Mouse (Mus musculus) embryonic facial prominence, embryonic 11.5 days (tissue): ENCODE data around the gene Jag2. TPM values are rescaled to one million over a fixed set of nuclear protein-coding genes. Genes with fewer than 3 reads are reported as not detected.

Source experiments
- ATAC-seq: fragments of 200-750 bp; cut with Nextera tagmentation; replicated peaks from 2 replicates; pipeline ENCODE4 v1.8.0; 2017; ENCODE audit warnings: low read depth; ENCODE audit not compliant: insufficient number of reproducible peaks, low FRiP score, low TSS enrichment
- DNase-seq: peaks from one replicate; pipeline ENCODE4 v3.0.0-alpha.2; 2015; ENCODE audit warnings: low spot score
- H3K27ac ChIP-seq: fragments of 300-500 bp; sonication (generic); replicated peaks from 2 replicates; pipeline ENCODE4 v1.5.1; 2014; ENCODE audit warnings: mild to moderate bottlenecking, low read depth, low read length, control low read depth
- H3K27me3 ChIP-seq: fragments of 300-500 bp; sonication (generic); 2 replicates; pipeline ENCODE4 v1.6.1; 2014; ENCODE audit warnings: mild to moderate bottlenecking, low read length, moderate library complexity, mixed read lengths; ENCODE audit not compliant: control insufficient read depth, insufficient read depth
- H3K36me3 ChIP-seq: fragments of 300-500 bp; sonication (generic); replicated peaks from 2 replicates; pipeline ENCODE4 v1.6.1; 2014; ENCODE audit warnings: low read depth, mild to moderate bottlenecking, low read length, moderate library complexity, mixed read lengths; ENCODE audit not compliant: control insufficient read depth, insufficient read depth
- H3K4me1 ChIP-seq: fragments of 300-500 bp; sonication (generic); 2 replicates; pipeline ENCODE4 v1.6.1; 2014; ENCODE audit warnings: low read length, mixed read lengths; ENCODE audit not compliant: control insufficient read depth, insufficient read depth
- H3K4me2 ChIP-seq: fragments of 300-500 bp; sonication (generic); 2 replicates; pipeline ENCODE4 v1.6.1; 2014; ENCODE audit warnings: low read depth, mild to moderate bottlenecking, control low read depth, low read length, moderate library complexity
- H3K4me3 ChIP-seq: fragments of 300-500 bp; sonication (generic); 2 replicates; pipeline ENCODE4 v1.5.1; 2014; ENCODE audit warnings: low read depth, low read length, control low read depth
- H3K9ac ChIP-seq: fragments of 300-500 bp; sonication (generic); replicated peaks from 2 replicates; pipeline ENCODE4 v1.6.1; 2014; ENCODE audit warnings: mild to moderate bottlenecking, control low read depth, low read length
- H3K9me3 ChIP-seq: fragments of 300-500 bp; sonication (generic); replicated peaks from 2 replicates; pipeline ENCODE4 v1.6.1; 2016; ENCODE audit warnings: mild to moderate bottlenecking, low read length, inconsistent platforms, mixed read lengths; ENCODE audit not compliant: control insufficient read depth
- WGBS: fragments of 180-500 bp; shearing (Covaris S2); extraction: QIAGEN DNeasy Blood & Tissue Kit; methylation state at CpG from one replicate; pipeline ENCODE4 v1.1.7; 2014; 5-methylcytosine and 5-hydroxymethylcytosine counted together
- polyA plus RNA-seq: library from polyadenylated mRNA; unstranded; fragments of >200 nt; fragmentation: Nextera tagmentation; extraction: Ambion mirVana; gene quantifications from 2 replicates; pipeline ENCODE4 v1.2.1, GENCODE M21; 2014

Gene Jag2
- polyA plus RNA-seq, 1 experiment from 2014 or later: 3.5 TPM

- no peaks in the 10 kb centered on the region for H3K27me3 ChIP-seq
- no peak overlapping the region for H3K4me2 ChIP-seq
- H3K4me3 ChIP-seq: no peak overlapping the region
- DNase-seq (no peak), ATAC-seq (no peak)
- H3K9ac ChIP-seq: no peak overlapping the region
- no peaks in the 10 kb centered on the region for H3K36me3 ChIP-seq
- H3K4me1 ChIP-seq: no peaks in the 10 kb centered on the region
- H3K27ac ChIP-seq: no peak overlapping the region
- H3K9me3 ChIP-seq: no peaks in the 10 kb centered on the region
- WGBS: 93% methylated on average over 22 of the region's 22 CpGs
These were observed 20.6 kb downstream of the Jag2 start for GRCm38 (mm10) chr12:112908991-112909390.

- ATAC-seq (no peak), DNase-seq (no peak)
- Histone ChIP-seq H3K27me3 (no peaks in the 10 kb centered on the region), H3K36me3 (no peaks in the 10 kb centered on the region), H3K4me2 (no peak overlapping the region), H3K9ac (no peak overlapping the region), H3K4me1 (no peaks in the 10 kb centered on the region), H3K4me3 (no peak overlapping the region), H3K9me3 (no peaks in the 10 kb centered on the region), H3K27ac (no peak overlapping the region)
- 86% methylated on average over 5 of the region's 5 CpGs for WGBS
These were observed 24.6 kb downstream of the Jag2 start for GRCm38 (mm10) chr12:112905001-112905400.

GRCm38 (mm10) chr12:112903941-112904340 is 25.6 kb downstream of the Jag2 start:
- Histone ChIP-seq H3K27ac (no peak overlapping the region), H3K9ac (no peak overlapping the region), H3K4me3 (no peak overlapping the region), H3K4me2 (no peak overlapping the region), H3K4me1 (no peaks in the 10 kb centered on the region), H3K9me3 (no peaks in the 10 kb centered on the region), H3K36me3 (no peaks in the 10 kb centered on the region), H3K27me3 (no peaks in the 10 kb centered on the region)
- ATAC-seq: no peak
- DNase-seq: no peak
- WGBS: 67% methylated on average over 8 of the region's 8 CpGs

GRCm38 (mm10) chr12:112900641-112901040 is 28.9 kb downstream of the Jag2 start:
- H3K27ac ChIP-seq: no peak overlapping the region
- H3K4me3 ChIP-seq: no peak overlapping the region
- no peaks in the 10 kb centered on the region for H3K36me3 ChIP-seq
- no peak overlapping the region for H3K4me2 ChIP-seq
- H3K9ac ChIP-seq: no peak overlapping the region
- no peak for DNase-seq
- H3K4me1 ChIP-seq: no peaks in the 10 kb centered on the region
- no peak for ATAC-seq
- H3K9me3 ChIP-seq: no peaks in the 10 kb centered on the region
- no peaks in the 10 kb centered on the region for H3K27me3 ChIP-seq
- WGBS: 85% methylated on average over 9 of the region's 9 CpGs

- no peaks in the 10 kb centered on the region for H3K27me3 ChIP-seq
- no peak overlapping the region for H3K4me3 ChIP-seq
- ATAC-seq (no peak), DNase-seq (no peak)
- WGBS: 62% methylated on average over 4 of the region's 4 CpGs
- no peaks in the 10 kb centered on the region for H3K36me3 ChIP-seq
- H3K9me3 ChIP-seq: no peaks in the 10 kb centered on the region
- no peak overlapping the region for H3K4me2 ChIP-seq
- H3K27ac ChIP-seq: no peak overlapping the region
- H3K9ac ChIP-seq: no peak overlapping the region
- no peaks in the 10 kb centered on the region for H3K4me1 ChIP-seq
These were observed 30.6 kb downstream of the Jag2 start for GRCm38 (mm10) chr12:112898960-112899359.

GRCm38 (mm10) chr12:112898351-112898750 is 31.2 kb downstream of the Jag2 start:
- no peak for DNase-seq
- WGBS: 78% methylated on average over 12 of the region's 12 CpGs
- Histone ChIP-seq H3K9me3 (no peaks in the 10 kb centered on the region), H3K36me3 (no peaks in the 10 kb centered on the region), H3K9ac (no peak overlapping the region), H3K27ac (no peak overlapping the region), H3K4me1 (no peaks in the 10 kb centered on the region), H3K4me2 (no peak overlapping the region), H3K4me3 (no peak overlapping the region), H3K27me3 (no peaks in the 10 kb centered on the region)
- no peak for ATAC-seq

GRCm38 (mm10) chr12:112897522-112898212 is 31.9 kb downstream of the Jag2 start:
- peak; percentile 77; the same call in 1 of the 2 replicates for ATAC-seq
- Histone ChIP-seq H3K9ac (0 out of 2 replicates have a peak overlapping the region, but pooled peaks have one; percentile 22), H3K4me2 (peak overlapping the region; percentile 13; the same call in 1 of the 2 replicates), H3K4me3 (no peak overlapping the region), H3K4me1 (no peaks in the 10 kb centered on the region), H3K9me3 (no peaks in the 10 kb centered on the region), H3K27me3 (no peaks in the 10 kb centered on the region), H3K27ac (no peak overlapping the region), H3K36me3 (no peaks in the 10 kb centered on the region)
- peak; percentile 23 for DNase-seq
- WGBS: 39% methylated on average over 16 of the region's 16 CpGs

GRCm38 (mm10) chr12:112894969-112895368 is 34.6 kb downstream of the Jag2 start:
- Histone ChIP-seq H3K4me1 (no peaks in the 10 kb centered on the region), H3K27ac (0 out of 2 replicates have a peak overlapping the region, but pooled peaks have one; percentile 7), H3K36me3 (no peaks in the 10 kb centered on the region), H3K4me3 (no peak overlapping the region), H3K4me2 (no peak overlapping the region), H3K9ac (no peak overlapping the region), H3K9me3 (no peaks in the 10 kb centered on the region), H3K27me3 (no peaks in the 10 kb centered on the region)
- 64% methylated on average over 4 of the region's 4 CpGs for WGBS
- no peak for DNase-seq
- no peak for ATAC-seq
